Mouse (Mus musculus): Measurements from ENCODE around the gene Ube2b. TPM values are rescaled to one million over a fixed set of nuclear protein-coding genes. Genes with fewer than 3 reads are reported as not detected.

Ube2b gene
- polyA plus RNA-seq, 1 experiment, result 197 TPM

- no peaks in the 10 kb centered on the region for H3K9me3 ChIP-seq (replicated peaks; ENCODE audit: control insufficient read depth, insufficient read depth, low read length, poor library complexity, severe bottlenecking)
These were observed 3.4 kb upstream of the Ube2b start, which contains the start of gene Cdkl3 for GRCm38 (mm10) chr11:52003772-52004528. TSS of gene Cdkl3 (plus strand) at chr11:52004221.

DNA sequence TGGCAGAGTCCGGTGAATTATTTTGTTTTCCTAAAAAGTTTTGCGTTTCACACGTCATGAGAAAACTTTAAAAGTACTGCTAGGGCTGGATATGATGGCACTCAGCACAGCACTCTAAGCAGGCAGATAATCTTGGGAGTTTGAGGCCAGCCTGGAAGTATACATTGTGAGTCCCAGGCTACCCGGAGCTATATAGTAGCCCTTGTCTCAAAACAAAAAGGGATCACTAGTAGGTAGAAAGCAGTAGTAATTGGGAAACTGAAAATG lies 2.9 kb upstream of the Ube2b start:
- no peaks in the 10 kb centered on the region for H3K4me1 ChIP-seq (ENCODE audit: control insufficient read depth, insufficient read depth, low read length)

More at GRCm38 (mm10) chr11:52003772-52004528, 3.4 kb upstream of the Ube2b start, which contains the start of gene Cdkl3:
- H3K4me3 ChIP-seq (ENCODE audit: low read depth, low read length), result peak within 1 kb of the TSS; percentile 88
- H3K4me1 ChIP-seq (ENCODE audit: control insufficient read depth, insufficient read depth, low read length), result no peaks in the 10 kb centered on the region
- peak within 1 kb of the TSS; percentile 91 for H3K9ac ChIP-seq (ENCODE audit: low read depth, poor library complexity, severe bottlenecking)
- peak within 1 kb of the TSS; percentile 97 for H3K27ac ChIP-seq (ENCODE audit: insufficient read depth, low read length)
- no peaks in the 10 kb centered on the region for H3K27me3 ChIP-seq (ENCODE audit: control insufficient read depth, insufficient read depth, low read length, poor library complexity, severe bottlenecking)
- no peak for TF ChIP-seq CTCF (IDR thresholded peaks at IDR 0.05; ENCODE audit: low read depth, low read length)
- peak; percentile 13 for TF ChIP-seq POLR2A (IDR thresholded peaks at IDR 0.05; ENCODE audit: insufficient read depth, low read length)
- TF ChIP-seq EP300 (IDR thresholded peaks at IDR 0.05; ENCODE audit: insufficient read depth, low read depth, low read length), result 0 out of 2 replicates have a peak, but pooled peaks have one; percentile 9
- H3K36me3 ChIP-seq (ENCODE audit: control insufficient read depth, insufficient read depth, low read length, poor library complexity, severe bottlenecking), result no peaks in the 10 kb centered on the region

GRCm38 (mm10) chr11:52002842-52003504 lies 2.4 kb upstream of the Ube2b start:
- Histone ChIP-seq H3K9ac (ENCODE audit: low read depth, poor library complexity, severe bottlenecking) (peak overlapping the region; percentile 91), H3K27ac (ENCODE audit: insufficient read depth, low read length) (peak overlapping the region; percentile 97), H3K4me3 (ENCODE audit: low read depth, low read length) (no peak overlapping the region), H3K27me3 (ENCODE audit: control insufficient read depth, insufficient read depth, low read length, poor library complexity, severe bottlenecking) (no peaks in the 10 kb centered on the region), H3K9me3 (replicated peaks; ENCODE audit: control insufficient read depth, insufficient read depth, low read length, poor library complexity, severe bottlenecking) (no peaks in the 10 kb centered on the region), H3K4me1 (ENCODE audit: control insufficient read depth, insufficient read depth, low read length) (no peaks in the 10 kb centered on the region), H3K36me3 (ENCODE audit: control insufficient read depth, insufficient read depth, low read length, poor library complexity, severe bottlenecking) (no peaks in the 10 kb centered on the region; the same call in 1 of the 2 replicates)
- TF ChIP-seq POLR2A (IDR thresholded peaks at IDR 0.05; ENCODE audit: insufficient read depth, low read length) (no peak), EP300 (IDR thresholded peaks at IDR 0.05; ENCODE audit: insufficient read depth, low read depth, low read length) (no peak), CTCF (IDR thresholded peaks at IDR 0.05; ENCODE audit: low read depth, low read length) (no peak)

More for the DNA sequence above, 2.9 kb upstream of the Ube2b start:
- H3K27ac ChIP-seq (ENCODE audit: insufficient read depth, low read length), result peak overlapping the region; percentile 97
- TF ChIP-seq EP300 (IDR thresholded peaks at IDR 0.05; ENCODE audit: insufficient read depth, low read depth, low read length), result no peak
- no peak for TF ChIP-seq CTCF (IDR thresholded peaks at IDR 0.05; ENCODE audit: low read depth, low read length)
- TF ChIP-seq POLR2A (IDR thresholded peaks at IDR 0.05; ENCODE audit: insufficient read depth, low read length), result no peak
- H3K4me3 ChIP-seq (ENCODE audit: low read depth, low read length), result peak overlapping the region; percentile 88
- no peaks in the 10 kb centered on the region for H3K36me3 ChIP-seq (ENCODE audit: control insufficient read depth, insufficient read depth, low read length, poor library complexity, severe bottlenecking)
- peak overlapping the region; percentile 91 for H3K9ac ChIP-seq (ENCODE audit: low read depth, poor library complexity, severe bottlenecking)
- H3K9me3 ChIP-seq (replicated peaks; ENCODE audit: control insufficient read depth, insufficient read depth, low read length, poor library complexity, severe bottlenecking), result no peaks in the 10 kb centered on the region
- H3K27me3 ChIP-seq (ENCODE audit: control insufficient read depth, insufficient read depth, low read length, poor library complexity, severe bottlenecking), result no peaks in the 10 kb centered on the region

DNA sequence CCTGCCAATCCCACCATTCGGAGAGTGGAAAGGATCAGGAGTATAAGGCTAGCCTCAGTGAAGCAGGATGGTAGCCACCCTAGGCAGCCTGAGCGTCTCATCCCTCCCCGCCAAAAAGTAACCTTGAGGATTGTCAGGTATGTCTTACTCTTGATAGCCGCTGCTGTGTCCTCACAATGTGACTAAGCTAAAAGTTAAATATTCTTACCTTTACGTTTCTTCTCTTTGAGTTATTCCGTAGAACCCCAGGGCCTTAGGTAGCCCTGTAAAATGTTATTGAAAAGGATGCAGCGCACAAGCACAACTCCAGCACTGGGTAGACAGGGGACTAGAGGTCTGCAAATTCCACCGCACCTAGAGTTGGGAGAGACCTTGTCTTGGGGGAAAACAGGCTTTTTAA lies 1.3 kb upstream of the Ube2b start:
- Histone ChIP-seq H3K4me1 (ENCODE audit: control insufficient read depth, insufficient read depth, low read length) (no peaks in the 10 kb centered on the region), H3K9ac (ENCODE audit: low read depth, poor library complexity, severe bottlenecking) (peak overlapping the region; percentile 91), H3K4me3 (ENCODE audit: low read depth, low read length) (peak overlapping the region; percentile 52), H3K36me3 (ENCODE audit: control insufficient read depth, insufficient read depth, low read length, poor library complexity, severe bottlenecking) (peaks cover 10% of the 10 kb centered on the region), H3K27ac (ENCODE audit: insufficient read depth, low read length) (peak overlapping the region; percentile 94), H3K27me3 (ENCODE audit: control insufficient read depth, insufficient read depth, low read length, poor library complexity, severe bottlenecking) (no peaks in the 10 kb centered on the region), H3K9me3 (replicated peaks; ENCODE audit: control insufficient read depth, insufficient read depth, low read length, poor library complexity, severe bottlenecking) (no peaks in the 10 kb centered on the region)
- no peak for TF ChIP-seq CTCF (IDR thresholded peaks at IDR 0.05; ENCODE audit: low read depth, low read length)
- TF ChIP-seq POLR2A (IDR thresholded peaks at IDR 0.05; ENCODE audit: insufficient read depth, low read length), result no peak
- no peak for TF ChIP-seq EP300 (IDR thresholded peaks at IDR 0.05; ENCODE audit: insufficient read depth, low read depth, low read length)

DNA sequence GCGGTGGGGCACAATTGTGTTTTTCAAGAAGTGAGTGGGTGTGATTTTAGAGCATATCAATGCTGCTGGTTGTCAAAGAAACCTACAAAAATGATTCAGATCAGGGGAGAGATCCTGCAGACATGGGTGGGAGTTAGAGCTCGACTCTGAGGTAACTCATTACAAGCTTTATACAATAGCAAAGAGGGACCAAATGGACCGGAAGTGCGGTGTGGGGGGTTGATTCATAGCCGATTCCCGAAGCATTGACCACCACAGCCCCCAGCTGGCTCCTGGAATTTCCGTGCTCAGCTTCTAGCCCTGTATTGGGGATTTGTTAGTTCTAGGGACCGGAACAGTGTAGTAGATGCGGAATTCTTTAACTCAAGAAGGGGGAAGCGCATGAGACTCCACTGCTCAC lies 779 bp upstream of the Ube2b start:
- Histone ChIP-seq H3K36me3 (ENCODE audit: control insufficient read depth, insufficient read depth, low read length, poor library complexity, severe bottlenecking) (peaks cover 15% of the 10 kb centered on the region), H3K4me3 (ENCODE audit: low read depth, low read length) (peak overlapping the region; percentile 52), H3K27ac (ENCODE audit: insufficient read depth, low read length) (peak overlapping the region; percentile 94), H3K4me1 (ENCODE audit: control insufficient read depth, insufficient read depth, low read length) (no peaks in the 10 kb centered on the region), H3K27me3 (ENCODE audit: control insufficient read depth, insufficient read depth, low read length, poor library complexity, severe bottlenecking) (no peaks in the 10 kb centered on the region), H3K9ac (ENCODE audit: low read depth, poor library complexity, severe bottlenecking) (peak overlapping the region; percentile 91), H3K9me3 (replicated peaks; ENCODE audit: control insufficient read depth, insufficient read depth, low read length, poor library complexity, severe bottlenecking) (no peaks in the 10 kb centered on the region)
- no peak for TF ChIP-seq POLR2A (IDR thresholded peaks at IDR 0.05; ENCODE audit: insufficient read depth, low read length)
- TF ChIP-seq CTCF (IDR thresholded peaks at IDR 0.05; ENCODE audit: low read depth, low read length), result no peak
- no peak for TF ChIP-seq EP300 (IDR thresholded peaks at IDR 0.05; ENCODE audit: insufficient read depth, low read depth, low read length)
